Mouse (Mus musculus): ENCODE measurements at regions not wholly inside any gene's neighbourhood (a gene's known extent, or its start where the extent isn't known, plus 50 kb on each side); places are given as distances from the start of the nearest gene placed in this dataset.

- no peak overlapping the region for H3K4me3 ChIP-seq (ENCODE audit: low read depth, low read length)
- H3K4me2 ChIP-seq (replicated peaks; ENCODE audit: low read depth), result no peak overlapping the region
- no peaks in the 10 kb centered on the region for H3K27me3 ChIP-seq (replicated peaks; ENCODE audit: control insufficient read depth, insufficient read depth, low read length)
- no peaks in the 10 kb centered on the region for H3K9me3 ChIP-seq (ENCODE audit: control insufficient read depth)
- no peak for TF ChIP-seq CTCF (IDR thresholded peaks at IDR 0.05; ENCODE audit: low read depth)
- WGBS, result 58% methylated on average over 2 of the region's 2 CpGs
- H3K4me1 ChIP-seq (replicated peaks; ENCODE audit: control insufficient read depth, insufficient read depth, low read length), result no peaks in the 10 kb centered on the region
- H3K27ac ChIP-seq (ENCODE audit: low read depth, low read length), result no peak overlapping the region
- ATAC-seq, result no peak
- H3K36me3 ChIP-seq (ENCODE audit: control insufficient read depth, insufficient read depth), result no peaks in the 10 kb centered on the region
- H3K9ac ChIP-seq (ENCODE audit: low read depth, low read length), result no peak overlapping the region
These were observed 250.1 kb downstream of the Dcdc2c start for GRCm38 (mm10) chr12:28302038-28302581.

GRCm38 (mm10) chr12:28288376-28288896 lies 263.8 kb downstream of the Dcdc2c start:
- ATAC-seq, result no peak
- no peak for TF ChIP-seq CTCF (IDR thresholded peaks at IDR 0.05; ENCODE audit: low read depth)

GRCm38 (mm10) chr12:28255524-28255923 lies 296.7 kb downstream of the Dcdc2c start:
- Histone ChIP-seq H3K4me1 (replicated peaks; ENCODE audit: control insufficient read depth, insufficient read depth, low read length) (no peaks in the 10 kb centered on the region), H3K4me3 (ENCODE audit: low read depth, low read length) (no peak overlapping the region), H3K27me3 (replicated peaks; ENCODE audit: control insufficient read depth, insufficient read depth, low read length) (no peaks in the 10 kb centered on the region), H3K4me2 (replicated peaks; ENCODE audit: low read depth) (no peak overlapping the region), H3K27ac (ENCODE audit: low read depth, low read length) (no peak overlapping the region), H3K9me3 (ENCODE audit: control insufficient read depth) (no peaks in the 10 kb centered on the region), H3K36me3 (ENCODE audit: control insufficient read depth, insufficient read depth) (no peaks in the 10 kb centered on the region), H3K9ac (ENCODE audit: low read depth, low read length) (no peak overlapping the region)
- ATAC-seq, result no peak
- no peak for TF ChIP-seq CTCF (IDR thresholded peaks at IDR 0.05; ENCODE audit: low read depth)
- WGBS, result 73% methylated on average over 3 of the region's 3 CpGs

More at GRCm38 (mm10) chr12:28288376-28288896, 263.8 kb downstream of the Dcdc2c start:
- Histone ChIP-seq H3K9me3 (ENCODE audit: control insufficient read depth) (no peaks in the 10 kb centered on the region), H3K4me2 (replicated peaks; ENCODE audit: low read depth) (no peak overlapping the region), H3K27ac (ENCODE audit: low read depth, low read length) (no peak overlapping the region), H3K4me3 (ENCODE audit: low read depth, low read length) (no peak overlapping the region), H3K9ac (ENCODE audit: low read depth, low read length) (no peak overlapping the region), H3K36me3 (ENCODE audit: control insufficient read depth, insufficient read depth) (no peaks in the 10 kb centered on the region), H3K4me1 (replicated peaks; ENCODE audit: control insufficient read depth, insufficient read depth, low read length) (no peaks in the 10 kb centered on the region), H3K27me3 (replicated peaks; ENCODE audit: control insufficient read depth, insufficient read depth, low read length) (no peaks in the 10 kb centered on the region)
- WGBS, result 86% methylated on average over 5 of the region's 5 CpGs

- H3K4me2 ChIP-seq (replicated peaks; ENCODE audit: low read depth), result no peak overlapping the region
- H3K4me3 ChIP-seq (ENCODE audit: low read depth, low read length), result no peak overlapping the region
- no peak overlapping the region for H3K27ac ChIP-seq (ENCODE audit: low read depth, low read length)
- H3K4me1 ChIP-seq (replicated peaks; ENCODE audit: control insufficient read depth, insufficient read depth, low read length), result no peaks in the 10 kb centered on the region
- 74% methylated on average over 1 of the region's 1 CpGs for WGBS
- no peaks in the 10 kb centered on the region for H3K36me3 ChIP-seq (ENCODE audit: control insufficient read depth, insufficient read depth)
- no peaks in the 10 kb centered on the region for H3K27me3 ChIP-seq (replicated peaks; ENCODE audit: control insufficient read depth, insufficient read depth, low read length)
- H3K9ac ChIP-seq (ENCODE audit: low read depth, low read length), result no peak overlapping the region
- TF ChIP-seq CTCF (IDR thresholded peaks at IDR 0.05; ENCODE audit: low read depth), result no peak
- ATAC-seq, result no peak
- H3K9me3 ChIP-seq (ENCODE audit: control insufficient read depth), result no peaks in the 10 kb centered on the region
These were observed 301.7 kb downstream of the Dcdc2c start for GRCm38 (mm10) chr12:28250526-28250925.

- no peaks in the 10 kb centered on the region for H3K9me3 ChIP-seq (ENCODE audit: control insufficient read depth)
- TF ChIP-seq CTCF (IDR thresholded peaks at IDR 0.05; ENCODE audit: low read depth), result peak; percentile 71
- H3K9ac ChIP-seq (ENCODE audit: low read depth, low read length), result no peak overlapping the region
- no peak for ATAC-seq
- H3K4me1 ChIP-seq (replicated peaks; ENCODE audit: control insufficient read depth, insufficient read depth, low read length), result no peaks in the 10 kb centered on the region
- 58% methylated on average over 3 of the region's 3 CpGs for WGBS
- no peak overlapping the region for H3K27ac ChIP-seq (ENCODE audit: low read depth, low read length)
- no peaks in the 10 kb centered on the region for H3K27me3 ChIP-seq (replicated peaks; ENCODE audit: control insufficient read depth, insufficient read depth, low read length)
- no peak overlapping the region for H3K4me2 ChIP-seq (replicated peaks; ENCODE audit: low read depth)
- H3K4me3 ChIP-seq (ENCODE audit: low read depth, low read length), result no peak overlapping the region
- no peaks in the 10 kb centered on the region for H3K36me3 ChIP-seq (ENCODE audit: control insufficient read depth, insufficient read depth)
These were observed 303.4 kb downstream of the Dcdc2c start for GRCm38 (mm10) chr12:28248749-28249148.

GRCm38 (mm10) chr12:28248287-28248686 lies 303.9 kb downstream of the Dcdc2c start:
- no peak for TF ChIP-seq CTCF (IDR thresholded peaks at IDR 0.05; ENCODE audit: low read depth)
- Histone ChIP-seq H3K27me3 (replicated peaks; ENCODE audit: control insufficient read depth, insufficient read depth, low read length) (no peaks in the 10 kb centered on the region), H3K36me3 (ENCODE audit: control insufficient read depth, insufficient read depth) (no peaks in the 10 kb centered on the region), H3K9ac (ENCODE audit: low read depth, low read length) (no peak overlapping the region), H3K4me2 (replicated peaks; ENCODE audit: low read depth) (no peak overlapping the region), H3K9me3 (ENCODE audit: control insufficient read depth) (no peaks in the 10 kb centered on the region), H3K27ac (ENCODE audit: low read depth, low read length) (no peak overlapping the region), H3K4me3 (ENCODE audit: low read depth, low read length) (no peak overlapping the region), H3K4me1 (replicated peaks; ENCODE audit: control insufficient read depth, insufficient read depth, low read length) (no peaks in the 10 kb centered on the region)
- no peak for ATAC-seq
- WGBS, result 89% methylated on average over 3 of the region's 3 CpGs

All from intestine, postnatal 0 days (tissue).